Mouse (Mus musculus) forebrain, postnatal 0 days (tissue): ENCODE results near the gene Tppp. TPM values are rescaled to one million over a fixed set of nuclear protein-coding genes. Genes with fewer than 3 reads are reported as not detected.

Experiments used
- ATAC-seq: fragments of 200-750 bp; cut with Nextera tagmentation; 2 replicates; pipeline ENCODE4 v1.8.0; 2017; ENCODE audit warnings: mild to moderate bottlenecking, moderate library complexity
- DNase-seq: peaks from one replicate; pipeline ENCODE4 v3.0.0-alpha.2; 2015
- H3K27ac ChIP-seq: fragments of 300-500 bp; sonication (generic); 2 replicates; pipeline ENCODE4 v1.5.1; 2014; ENCODE audit warnings: low read depth, mild to moderate bottlenecking, antibody characterized with exemption, low read length, moderate library complexity, mixed read lengths
- H3K27me3 ChIP-seq: fragments of 300-500 bp; sonication (generic); 2 replicates; pipeline ENCODE4 v1.6.1; 2014; ENCODE audit warnings: mild to moderate bottlenecking, low read length, mixed read lengths; ENCODE audit not compliant: insufficient read depth
- H3K36me3 ChIP-seq: fragments of 300-500 bp; sonication (generic); 2 replicates; pipeline ENCODE4 v1.6.1; 2014; ENCODE audit warnings: mild to moderate bottlenecking, moderate library complexity; ENCODE audit not compliant: insufficient read depth
- H3K4me1 ChIP-seq: fragments of 300-500 bp; sonication (generic); 2 replicates; pipeline ENCODE4 v1.6.1; 2014; ENCODE audit warnings: antibody characterized with exemption; ENCODE audit not compliant: insufficient read depth
- H3K4me2 ChIP-seq: fragments of 300-500 bp; sonication (generic); 2 replicates; pipeline ENCODE4 v1.6.1; 2014; ENCODE audit warnings: low read depth, mild to moderate bottlenecking, moderate library complexity
- H3K4me3 ChIP-seq: fragments of 300-500 bp; sonication (generic); 2 replicates; pipeline ENCODE4 v1.5.1; 2014; ENCODE audit warnings: low read depth, low read length, mixed read lengths
- H3K9ac ChIP-seq: fragments of 300-500 bp; sonication (generic); 2 replicates; pipeline ENCODE4 v1.6.1; 2014; ENCODE audit warnings: mild to moderate bottlenecking
- H3K9me3 ChIP-seq: fragments of 300-500 bp; sonication (generic); 2 replicates; pipeline ENCODE4 v1.6.1; 2016; ENCODE audit warnings: low read length
- CTCF ChIP-seq: sonication (generic); IDR thresholded peaks from 2 replicates; pipeline ENCODE4 v1.5.1; 2016; ENCODE audit warnings: antibody characterized with exemption, control low read depth, low read depth
- WGBS: fragments of 180-500 bp; shearing (Covaris S2); extraction: QIAGEN DNeasy Blood & Tissue Kit; methylation state at CpG from one replicate; pipeline ENCODE4 v1.1.7; 2014; 5-methylcytosine and 5-hydroxymethylcytosine counted together
- polyA plus RNA-seq: library from polyadenylated mRNA; unstranded; fragments of >200 nt; fragmentation: Nextera tagmentation; extraction: Ambion mirVana; gene quantifications from 2 replicates; pipeline ENCODE4 v1.2.1, GENCODE M21; 2015
- total RNA-seq: library from RNA; depleted of rRNA; stranded (reverse); fragments of >200 nt; gene quantifications from 2 replicates; pipeline ENCODE4 v1.2.3, GENCODE M21; 2014; rRNA removed

Tppp gene
- total and polyA plus RNA-seq, 2 experiments from 2014 or later, result 8.2 to 28.9 TPM

GRCm38 (mm10) chr13:74071714-74072113 lies 62.5 kb downstream of the Tppp start:
- Histone ChIP-seq H3K9me3 (no peaks in the 10 kb centered on the region), H3K9ac (no peak overlapping the region), H3K4me1 (no peaks in the 10 kb centered on the region), H3K4me2 (no peak overlapping the region), H3K36me3 (no peaks in the 10 kb centered on the region), H3K4me3 (no peak overlapping the region), H3K27ac (no peak overlapping the region), H3K27me3 (no peaks in the 10 kb centered on the region)
- WGBS, result 72% methylated on average over 3 of the region's 3 CpGs
- DNase-seq, result no peak
- no peak for TF ChIP-seq CTCF
- no peak for ATAC-seq

DNA sequence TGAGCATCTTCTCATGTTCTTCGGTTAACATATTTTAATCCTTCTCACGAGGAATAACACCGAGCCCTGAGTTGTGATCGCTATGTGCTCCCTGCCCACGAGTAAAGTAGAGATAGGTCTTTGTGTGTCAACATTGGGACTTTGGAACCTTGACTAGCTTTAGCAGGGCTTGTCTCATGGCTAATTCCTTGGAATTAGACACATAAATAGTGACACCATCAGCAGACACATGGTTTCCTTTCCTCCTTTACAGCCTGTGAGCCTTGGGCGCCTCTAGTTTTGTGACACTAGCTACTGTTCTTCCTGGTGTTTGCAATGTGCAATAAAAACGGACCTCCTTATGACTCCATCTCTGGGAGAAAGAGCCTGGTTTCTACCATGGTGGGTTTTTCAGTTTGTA lies 64.2 kb downstream of the Tppp start:
- Histone ChIP-seq H3K27ac (no peak overlapping the region), H3K9me3 (no peaks in the 10 kb centered on the region), H3K4me3 (no peak overlapping the region), H3K9ac (no peak overlapping the region), H3K27me3 (no peaks in the 10 kb centered on the region), H3K4me1 (no peaks in the 10 kb centered on the region), H3K4me2 (no peak overlapping the region), H3K36me3 (no peaks in the 10 kb centered on the region)
- no peak for TF ChIP-seq CTCF
- DNase-seq, result no peak
- ATAC-seq, result no peak
- WGBS, result 89% methylated on average over 7 of the region's 7 CpGs

Other genes with a start within 250 kb of the Tppp start
- 27.8 and 35.3 TPM in 2 replicates for gene Nkd2, start 161.8 kb upstream of the Tppp start, total RNA-seq
- gene Nkd2, start 161.8 kb upstream of the Tppp start, polyA plus RNA-seq, result 15.2 TPM in 2 replicates
- 3.8 and 4.3 TPM in 2 replicates for gene Trip13, start 71.6 kb upstream of the Tppp start, total RNA-seq
- 9.6 and 10.6 TPM in 2 replicates for gene Trip13, start 71.6 kb upstream of the Tppp start, polyA plus RNA-seq
- 93.6 and 111 TPM in 2 replicates for gene Brd9, start 71.6 kb upstream of the Tppp start, total RNA-seq
- 68.1 and 75.0 TPM in 2 replicates for gene Brd9, start 71.6 kb upstream of the Tppp start, polyA plus RNA-seq
- not detected in 2 replicates for gene Zdhhc11, start 45.6 kb upstream of the Tppp start, total RNA-seq
- gene Zdhhc11, start 45.6 kb upstream of the Tppp start, polyA plus RNA-seq, result not detected in 2 replicates
- 6.7 and 7.1 TPM in 2 replicates for gene Cep72, start 52.9 kb downstream of the Tppp start, total RNA-seq
- gene Cep72, start 52.9 kb downstream of the Tppp start, polyA plus RNA-seq, result 6.0 and 8.8 TPM in 2 replicates
- 0.15 and 0.29 TPM in 2 replicates for gene Slc9a3, start 112.0 kb downstream of the Tppp start, total RNA-seq
- gene Slc9a3, start 112.0 kb downstream of the Tppp start, polyA plus RNA-seq, result 0.28 and 0.40 TPM in 2 replicates
- 87.0 and 88.5 TPM in 2 replicates for gene Exoc3, start 199.3 kb downstream of the Tppp start, total RNA-seq
- gene Exoc3, start 199.3 kb downstream of the Tppp start, polyA plus RNA-seq, result 88.1 and 98.5 TPM in 2 replicates